Mouse (Mus musculus) lung, postnatal 0 days (tissue): ENCODE data around the gene Fez2. TPM values are rescaled to one million over a fixed set of nuclear protein-coding genes. Genes with fewer than 3 reads are reported as not detected.

Experiments
- ATAC-seq: fragments of 200-750 bp; cut with Nextera tagmentation; 2 replicates; pipeline ENCODE4 v1.8.0; 2017; ENCODE audit warnings: moderate library complexity
- DNase-seq: peaks from one replicate; pipeline ENCODE4 v3.0.0-alpha.2; 2016; ENCODE audit warnings: low spot score
- H3K27ac ChIP-seq: fragments of 300-500 bp; sonication (generic); 2 replicates; pipeline ENCODE4 v1.5.1; 2014; ENCODE audit warnings: antibody characterized with exemption, mild to moderate bottlenecking, low read length, mixed read lengths
- H3K27me3 ChIP-seq: fragments of 300-500 bp; sonication (generic); replicated peaks from 2 replicates; pipeline ENCODE4 v1.6.1; 2014; ENCODE audit warnings: low read length, mixed read lengths; ENCODE audit not compliant: insufficient read depth
- H3K36me3 ChIP-seq: fragments of 300-500 bp; sonication (generic); 2 replicates; pipeline ENCODE4 v1.6.1; 2014; ENCODE audit warnings: low read length, mixed read lengths; ENCODE audit not compliant: insufficient read depth
- H3K4me1 ChIP-seq: fragments of 300-500 bp; sonication (generic); 2 replicates; pipeline ENCODE4 v1.6.1; 2014; ENCODE audit warnings: antibody characterized with exemption, low read depth, low read length, mixed read lengths; ENCODE audit not compliant: insufficient read depth
- H3K4me2 ChIP-seq: fragments of 300-500 bp; sonication (generic); replicated peaks from 2 replicates; pipeline ENCODE4 v1.6.1; 2014; ENCODE audit warnings: low read depth, mild to moderate bottlenecking, low read length, moderate library complexity, mixed read lengths
- H3K4me3 ChIP-seq: fragments of 300-500 bp; sonication (generic); 2 replicates; pipeline ENCODE4 v1.5.1; 2014; ENCODE audit warnings: low read depth, low read length
- H3K9ac ChIP-seq: fragments of 300-500 bp; sonication (generic); replicated peaks from 2 replicates; pipeline ENCODE4 v1.6.1; 2014; ENCODE audit warnings: low read depth, mild to moderate bottlenecking
- H3K9me3 ChIP-seq: fragments of 300-500 bp; sonication (generic); 2 replicates; pipeline ENCODE4 v1.6.1; 2016; ENCODE audit warnings: low read length, mixed read lengths
- CTCF ChIP-seq: IDR thresholded peaks from 2 replicates; pipeline ENCODE4 v1.5.1; 2016; ENCODE audit warnings: antibody characterized with exemption, mild to moderate bottlenecking
- EP300 ChIP-seq: IDR thresholded peaks from 2 replicates; pipeline ENCODE4 v1.6.1; 2016; ENCODE audit warnings: antibody characterized with exemption, mild to moderate bottlenecking, control low read depth
- WGBS: fragments of 180-500 bp; shearing (Covaris S2); extraction: QIAGEN DNeasy Blood & Tissue Kit; methylation state at CpG from one replicate; pipeline ENCODE4 v1.1.7; 2014; 5-methylcytosine and 5-hydroxymethylcytosine counted together
- polyA plus RNA-seq: library from polyadenylated mRNA; unstranded; fragments of >200 nt; fragmentation: Nextera tagmentation; extraction: Ambion mirVana; gene quantifications from 2 replicates; pipeline ENCODE4 v1.2.1, GENCODE M21; 2015

Gene Fez2
- polyA plus RNA-seq, 1 experiment from 2014 or later = 39.2 TPM

DNA sequence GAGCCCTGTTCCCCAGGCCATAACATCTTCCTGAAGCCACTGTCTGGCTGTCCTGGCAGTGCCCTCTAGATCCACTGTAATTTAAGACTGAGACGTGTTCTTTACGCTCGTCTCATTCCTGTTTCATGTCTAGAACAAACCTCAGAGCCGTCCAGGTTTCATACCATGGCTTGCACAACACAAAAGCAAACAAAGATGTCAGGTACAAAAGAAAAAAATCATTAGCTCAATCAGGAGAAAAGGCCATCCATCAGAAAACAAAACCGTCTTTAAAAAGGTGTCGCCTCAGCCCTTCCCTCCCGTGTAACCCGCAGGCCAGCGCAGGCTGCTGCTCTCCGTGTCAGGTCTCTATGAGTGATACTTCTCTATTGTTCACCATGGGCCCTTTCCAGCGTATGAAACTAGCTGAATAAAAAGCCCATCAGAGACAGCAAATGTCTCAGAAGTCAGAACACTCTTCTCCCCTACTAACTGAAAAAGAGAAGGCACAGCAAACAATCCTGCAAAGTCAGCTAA is 38.2 kb downstream of the Fez2 start:
- Histone ChIP-seq H3K36me3 (peaks cover 12% of the 10 kb centered on the region; the same call in 1 of the 2 replicates), H3K9me3 (no peaks in the 10 kb centered on the region), H3K4me2 (no peak overlapping the region), H3K4me3 (no peak overlapping the region), H3K27me3 (no peaks in the 10 kb centered on the region), H3K4me1 (no peaks in the 10 kb centered on the region), H3K27ac (no peak overlapping the region), H3K9ac (no peak overlapping the region)
- no peak for TF ChIP-seq EP300
- TF ChIP-seq CTCF = no peak
- ATAC-seq (no peak), DNase-seq (no peak)
- 74% methylated on average over 11 of the region's 11 CpGs for WGBS

GRCm38 (mm10) chr17:78379079-78379729 is 38.7 kb downstream of the Fez2 start:
- ATAC-seq (no peak), DNase-seq (no peak)
- WGBS = 81% methylated on average over 8 of the region's 8 CpGs
- Histone ChIP-seq H3K9me3 (no peaks in the 10 kb centered on the region), H3K27ac (no peak overlapping the region), H3K4me2 (no peak overlapping the region), H3K27me3 (no peaks in the 10 kb centered on the region), H3K36me3 (peaks cover 12% of the 10 kb centered on the region; the same call in 1 of the 2 replicates), H3K4me1 (no peaks in the 10 kb centered on the region), H3K4me3 (no peak overlapping the region), H3K9ac (no peak overlapping the region)
- no peak for TF ChIP-seq EP300
- no peak for TF ChIP-seq CTCF

DNA sequence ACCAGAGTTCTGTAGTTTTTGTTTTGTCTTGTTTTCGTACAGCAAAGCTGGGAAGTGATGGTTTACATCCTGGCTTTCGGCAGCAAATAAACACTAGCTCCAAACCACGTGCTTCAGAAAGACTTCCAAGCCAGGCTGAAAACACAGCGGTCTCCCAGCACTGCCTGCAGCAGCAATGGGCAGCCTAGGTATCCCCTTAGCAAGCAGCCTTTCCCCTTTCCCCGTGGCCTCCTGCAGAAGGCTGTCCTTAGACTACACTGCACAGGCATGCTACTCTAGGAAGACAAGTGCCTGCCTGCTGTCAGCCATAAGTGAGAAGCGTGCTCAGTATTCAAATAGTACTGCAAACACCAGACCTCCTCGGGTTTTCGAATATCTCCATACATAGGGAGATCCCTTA is 41.4 kb downstream of the Fez2 start:
- Histone ChIP-seq H3K9me3 (no peaks in the 10 kb centered on the region), H3K27ac (no peak overlapping the region), H3K27me3 (no peaks in the 10 kb centered on the region), H3K36me3 (peaks cover 12% of the 10 kb centered on the region; the same call in 1 of the 2 replicates), H3K9ac (no peak overlapping the region), H3K4me1 (no peaks in the 10 kb centered on the region), H3K4me3 (no peak overlapping the region), H3K4me2 (no peak overlapping the region)
- DNase-seq = no peak
- ATAC-seq = no peak
- TF ChIP-seq EP300 = no peak
- no peak for TF ChIP-seq CTCF
- WGBS = 34% methylated on average over 8 of the region's 8 CpGs

- Histone ChIP-seq H3K9ac (no peak overlapping the region), H3K27me3 (no peaks in the 10 kb centered on the region), H3K9me3 (no peaks in the 10 kb centered on the region), H3K4me3 (no peak overlapping the region), H3K36me3 (peaks cover 7% of the 10 kb centered on the region; the same call in 1 of the 2 replicates), H3K4me1 (no peaks in the 10 kb centered on the region), H3K4me2 (no peak overlapping the region), H3K27ac (no peak overlapping the region)
- no peak for ATAC-seq
- TF ChIP-seq EP300 (no peak), CTCF (no peak)
- 57% methylated on average over 10 of the region's 10 CpGs for WGBS
- DNase-seq = no peak
Measured at GRCm38 (mm10) chr17:78374756-78375155, 43.2 kb downstream of the Fez2 start.

GRCm38 (mm10) chr17:78373849-78374248 is 44.1 kb downstream of the Fez2 start:
- H3K27ac ChIP-seq = no peak overlapping the region
- ATAC-seq (no peak), DNase-seq (no peak)
- H3K4me2 ChIP-seq = no peak overlapping the region
- no peaks in the 10 kb centered on the region for H3K27me3 ChIP-seq
- H3K9me3 ChIP-seq = no peaks in the 10 kb centered on the region
- 94% methylated on average over 8 of the region's 8 CpGs for WGBS
- no peak overlapping the region for H3K4me3 ChIP-seq
- peaks cover 7% of the 10 kb centered on the region; the same call in 1 of the 2 replicates for H3K36me3 ChIP-seq
- no peak overlapping the region for H3K9ac ChIP-seq
- no peaks in the 10 kb centered on the region for H3K4me1 ChIP-seq
- no peak for TF ChIP-seq CTCF
- TF ChIP-seq EP300 = no peak

- no peak for TF ChIP-seq EP300
- 75% methylated on average over 6 of the region's 6 CpGs for WGBS
- Histone ChIP-seq H3K9ac (no peak overlapping the region), H3K27ac (no peak overlapping the region), H3K36me3 (peaks cover 7% of the 10 kb centered on the region; the same call in 1 of the 2 replicates), H3K9me3 (no peaks in the 10 kb centered on the region), H3K4me2 (no peak overlapping the region), H3K4me1 (no peaks in the 10 kb centered on the region), H3K27me3 (no peaks in the 10 kb centered on the region), H3K4me3 (no peak overlapping the region)
- ATAC-seq = no peak
- DNase-seq = no peak
Measured at GRCm38 (mm10) chr17:78373174-78373573, 44.8 kb downstream of the Fez2 start.
